In the genomic region with DNA sequence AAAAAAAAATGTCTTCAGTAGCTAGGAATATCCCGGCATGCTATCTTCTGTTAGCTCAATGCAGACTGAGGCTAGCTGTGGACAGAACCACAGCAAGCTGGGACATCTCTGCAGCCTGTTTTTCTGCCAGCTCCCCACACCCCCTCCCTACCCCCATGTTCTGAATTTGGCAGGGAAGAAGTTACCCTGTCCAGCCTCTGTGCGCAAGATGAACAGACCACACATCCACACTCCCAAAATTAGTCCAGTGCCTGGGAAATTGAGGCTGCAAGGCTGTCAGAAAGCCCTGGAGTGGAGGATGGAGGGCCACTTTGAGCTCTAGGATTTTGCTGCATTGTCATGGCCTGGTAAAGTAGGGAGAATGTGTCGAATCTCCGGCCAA, we compare ENCODE assay signal across 8 mouse cellular contexts. TPM values are rescaled to one million over a fixed set of nuclear protein-coding genes. Genes with fewer than 3 reads are reported as not detected.
A peak's percentile ranks its signal among the peaks of the same experiment; 100 is the strongest.
DNase-seq lines count a peak whose midpoint lies in the region; ATAC-seq and TF ChIP-seq lines count a peak whose summit lies in the region.

No protein-coding gene starts in this region.

- H3K27me3 ChIP-seq in liver, embryonic 11.5 days (replicated peaks; ENCODE audit: control insufficient read depth, insufficient read depth, low read length): peaks cover 17% of the 10 kb centered on the region
- peaks cover 20% of the 10 kb centered on the region; the same call in 1 of the 2 replicates for H3K27me3 ChIP-seq in liver, postnatal 0 days (ENCODE audit: insufficient read depth, low read length)
- peaks cover 4% of the 10 kb centered on the region; the same call in 1 of the 2 replicates for H3K27me3 ChIP-seq in forebrain, embryonic 11.5 days (ENCODE audit: control insufficient read depth, insufficient read depth, low read length)
- no peaks in the 10 kb centered on the region for H3K27me3 ChIP-seq in hindbrain, embryonic 13.5 days
- peaks cover 2% of the 10 kb centered on the region for H3K27me3 ChIP-seq in midbrain, embryonic 11.5 days (ENCODE audit: control insufficient read depth, insufficient read depth, low read length)

- peak overlapping the region; percentile 48 for H3K4me3 ChIP-seq in liver, embryonic 11.5 days (ENCODE audit: low read depth, low read length)
- no peak overlapping the region for H3K4me3 ChIP-seq in liver, postnatal 0 days (ENCODE audit: low read depth, low read length)
- peak overlapping the region; percentile 52 for H3K4me3 ChIP-seq in forebrain, embryonic 11.5 days (ENCODE audit: low read depth, low read length)
- H3K4me3 ChIP-seq in hindbrain, embryonic 13.5 days: peak overlapping the region; percentile 75
- H3K4me3 ChIP-seq in midbrain, embryonic 11.5 days (ENCODE audit: low read depth, low read length): peak overlapping the region; percentile 58

- H3K9ac ChIP-seq in liver, embryonic 11.5 days (ENCODE audit: low read depth, low read length): no peak overlapping the region
- H3K9ac ChIP-seq in liver, postnatal 0 days (replicated peaks): no peak overlapping the region
- H3K9ac ChIP-seq in forebrain, embryonic 11.5 days (ENCODE audit: low read length): peak overlapping the region; percentile 64
- H3K9ac ChIP-seq in hindbrain, embryonic 13.5 days: peak overlapping the region; percentile 88
- peak overlapping the region; percentile 78 for H3K9ac ChIP-seq in midbrain, embryonic 11.5 days (ENCODE audit: low read length)

- H3K4me2 ChIP-seq in liver, embryonic 11.5 days: peak overlapping the region; percentile 83
- no peak overlapping the region for H3K4me2 ChIP-seq in liver, postnatal 0 days (ENCODE audit: low read depth, low read length)
- peak overlapping the region; percentile 93 for H3K4me2 ChIP-seq in forebrain, embryonic 11.5 days (ENCODE audit: low read depth, low read length, severe bottlenecking)
- H3K4me2 ChIP-seq in hindbrain, embryonic 13.5 days: peak overlapping the region; percentile 67
- peak overlapping the region; percentile 89 for H3K4me2 ChIP-seq in midbrain, embryonic 11.5 days

- H3K36me3 ChIP-seq in liver, embryonic 11.5 days (ENCODE audit: control insufficient read depth, insufficient read depth, low read length): no peaks in the 10 kb centered on the region
- H3K36me3 ChIP-seq in liver, postnatal 0 days (replicated peaks; ENCODE audit: insufficient read depth, low read length): no peaks in the 10 kb centered on the region
- no peaks in the 10 kb centered on the region for H3K36me3 ChIP-seq in forebrain, embryonic 11.5 days (ENCODE audit: control insufficient read depth, insufficient read depth, low read length)
- no peaks in the 10 kb centered on the region for H3K36me3 ChIP-seq in hindbrain, embryonic 13.5 days
- H3K36me3 ChIP-seq in midbrain, embryonic 11.5 days (ENCODE audit: control insufficient read depth, insufficient read depth, low read length): no peaks in the 10 kb centered on the region

- DNase-seq in liver, embryonic 11.5 days (ENCODE audit: low spot score): no peak
- DNase-seq in liver, postnatal 0 days: no peak
- no peak for DNase-seq in forebrain, embryonic 11.5 days (ENCODE audit: low spot score)
- peak; percentile 87 for DNase-seq in midbrain, embryonic 11.5 days (ENCODE audit: low spot score, missing footprints)
- no peak for DNase-seq in T-cell, adult 2 months (ENCODE audit: low spot score)
- no peak for DNase-seq in adrenal gland, adult 8-10 months
- DNase-seq in adrenal gland, adult 18-20 months (ENCODE audit: low spot score in 2 of 2): no peak

- TF ChIP-seq EP300 in liver, postnatal 0 days (IDR thresholded peaks at IDR 0.05; ENCODE audit: low read depth): no peak

- H3K9me3 ChIP-seq in liver, embryonic 11.5 days (ENCODE audit: control insufficient read depth, low read length): no peaks in the 10 kb centered on the region
- no peaks in the 10 kb centered on the region for H3K9me3 ChIP-seq in liver, postnatal 0 days (ENCODE audit: low read length)
- no peaks in the 10 kb centered on the region for H3K9me3 ChIP-seq in forebrain, embryonic 11.5 days (ENCODE audit: control insufficient read depth, low read length)
- no peaks in the 10 kb centered on the region for H3K9me3 ChIP-seq in hindbrain, embryonic 13.5 days
- H3K9me3 ChIP-seq in midbrain, embryonic 11.5 days (ENCODE audit: control insufficient read depth, low read length): no peaks in the 10 kb centered on the region

- no peak overlapping the region for H3K27ac ChIP-seq in liver, embryonic 11.5 days (ENCODE audit: low read depth, low read length)
- H3K27ac ChIP-seq in liver, postnatal 0 days (ENCODE audit: low read depth): no peak overlapping the region
- no peak overlapping the region for H3K27ac ChIP-seq in forebrain, embryonic 11.5 days (ENCODE audit: low read depth, low read length)
- H3K27ac ChIP-seq in hindbrain, embryonic 13.5 days: peak overlapping the region; percentile 97
- H3K27ac ChIP-seq in midbrain, embryonic 11.5 days (ENCODE audit: low read depth, low read length): no peak overlapping the region

- WGBS in liver, embryonic 11.5 days: 29% methylated on average over 4 of the region's 4 CpGs
- WGBS in liver, postnatal 0 days (ENCODE audit: insufficient replicate concordance): 35% methylated on average over 4 of the region's 4 CpGs
- 14% methylated on average over 4 of the region's 4 CpGs for WGBS in forebrain, embryonic 11.5 days
- 24% methylated on average over 4 of the region's 4 CpGs for WGBS in hindbrain, embryonic 13.5 days
- WGBS in midbrain, embryonic 11.5 days: 16% methylated on average over 4 of the region's 4 CpGs

- no peak for ATAC-seq in liver, embryonic 11.5 days (replicated peaks; ENCODE audit: low FRiP score)
- ATAC-seq in liver, postnatal 0 days: no peak
- ATAC-seq in forebrain, embryonic 11.5 days (replicated peaks; ENCODE audit: low FRiP score): no peak
- ATAC-seq in hindbrain, embryonic 13.5 days (ENCODE audit: low FRiP score): peak; percentile 19
- ATAC-seq in midbrain, embryonic 11.5 days (ENCODE audit: low FRiP score): peak; percentile 19; the same call in 1 of the 2 replicates

- no peak for TF ChIP-seq CTCF in liver, postnatal 0 days (IDR thresholded peaks at IDR 0.05; ENCODE audit: low read depth)

- H3K4me1 ChIP-seq in liver, embryonic 11.5 days (replicated peaks; ENCODE audit: control insufficient read depth, insufficient read depth, low read length): peaks cover 10% of the 10 kb centered on the region
- H3K4me1 ChIP-seq in liver, postnatal 0 days (ENCODE audit: insufficient read depth): peaks cover 5% of the 10 kb centered on the region; the same call in 1 of the 2 replicates
- H3K4me1 ChIP-seq in forebrain, embryonic 11.5 days (replicated peaks; ENCODE audit: control insufficient read depth, insufficient read depth, low read length): no peaks in the 10 kb centered on the region
- H3K4me1 ChIP-seq in hindbrain, embryonic 13.5 days (replicated peaks): peaks cover 33% of the 10 kb centered on the region
- H3K4me1 ChIP-seq in midbrain, embryonic 11.5 days (ENCODE audit: control insufficient read depth, insufficient read depth, low read length): no peaks in the 10 kb centered on the region

RNA-seq across cellular contexts. Expression of a gene that starts 1.3 kb away (rescaled TPM):
- 0.15 and 0.44 TPM in 2 replicates for polyA plus RNA-seq in liver, embryonic 11.5 days (2014; fragmentation: Nextera tagmentation; extraction: Ambion mirVana)
- not detected in 2 replicates for polyA plus RNA-seq in liver, postnatal 0 days (2015; fragmentation: Nextera tagmentation; extraction: Ambion mirVana)
- polyA plus RNA-seq in forebrain, embryonic 11.5 days (2014; fragmentation: Nextera tagmentation; extraction: Ambion mirVana): 5.5 and 6.8 TPM in 2 replicates
- 39.2 and 41.4 TPM in 2 replicates for polyA plus RNA-seq in hindbrain, embryonic 13.5 days (2015; fragmentation: Nextera tagmentation; extraction: Ambion mirVana)
- 7.4 and 7.8 TPM in 2 replicates for polyA plus RNA-seq in midbrain, embryonic 11.5 days (2014; fragmentation: Nextera tagmentation; extraction: Ambion mirVana)
- total RNA-seq in adrenal gland, adult 8-10 months (2022): under 1 TPM; 0.06 to 0.73 (median 0.35) TPM
- total RNA-seq in adrenal gland, adult 18-20 months (2021): not detected

Comparison
In these comparisons a context has a peak if more than half of its experiments do, and no peak if none do; other contexts are left out.
1. ATAC-seq: peak in hindbrain, embryonic 13.5 days (single experiment) and midbrain, embryonic 11.5 days (single experiment); none in liver, embryonic 11.5 days (single experiment), liver, postnatal 0 days (single experiment) and forebrain, embryonic 11.5 days (single experiment).
2. H3K9ac ChIP-seq: peak in forebrain, embryonic 11.5 days (single experiment), hindbrain, embryonic 13.5 days (single experiment) and midbrain, embryonic 11.5 days (single experiment); none in liver, embryonic 11.5 days (single experiment) and liver, postnatal 0 days (single experiment).